Mouse (Mus musculus) common myeloid progenitor, adult 5-6 weeks (primary cell): Measurements from ENCODE around the gene Ptprd. TPM values are rescaled to one million over a fixed set of nuclear protein-coding genes. Genes with fewer than 3 reads are reported as not detected.

Experiments
- ATAC-seq: replicated peaks from 2 replicates; pipeline ENCODE4 v1.8.0; 2016; ENCODE audit warnings: low read depth, mild to moderate bottlenecking, moderate TSS enrichment, inconsistent platforms; ENCODE audit not compliant: poor library complexity, severe bottlenecking
- total RNA-seq: library from RNA; stranded (forward); fragments of 200-1000, 187-1606 nt; gene quantifications from 2 replicates; pipeline ENCODE4 v1.2.3, GENCODE M21; 2017

The Ptprd gene
- total RNA-seq, 1 experiment from 2014 or later = not detected

GRCm38 (mm10) chr4:76977056-76977809 is 1234.5 kb downstream of the Ptprd start:
- no peak for ATAC-seq

GRCm38 (mm10) chr4:76948251-76948650 is 1263.5 kb downstream of the Ptprd start:
- ATAC-seq = 0 out of 2 replicates have a peak, but pooled peaks have one; percentile 25

GRCm38 (mm10) chr4:76941382-76942360 is 1270.1 kb downstream of the Ptprd start:
- no peak for ATAC-seq

- no peak for ATAC-seq
Observed at GRCm38 (mm10) chr4:76931559-76931958, 1280.2 kb downstream of the Ptprd start.

GRCm38 (mm10) chr4:76913532-76914150 is 1298.1 kb downstream of the Ptprd start:
- no peak for ATAC-seq

- ATAC-seq = no peak
Observed at GRCm38 (mm10) chr4:76901692-76902091, 1310.1 kb downstream of the Ptprd start.

GRCm38 (mm10) chr4:76889669-76890068 is 1322.1 kb downstream of the Ptprd start:
- ATAC-seq = no peak

GRCm38 (mm10) chr4:76881610-76882009 is 1330.2 kb downstream of the Ptprd start:
- ATAC-seq = no peak

GRCm38 (mm10) chr4:76870971-76871370 is 1340.8 kb downstream of the Ptprd start:
- ATAC-seq = no peak

- ATAC-seq = no peak
Observed at GRCm38 (mm10) chr4:76865585-76865984, 1346.2 kb downstream of the Ptprd start.

- ATAC-seq = no peak
Observed at GRCm38 (mm10) chr4:76846265-76846664, 1365.5 kb downstream of the Ptprd start.

GRCm38 (mm10) chr4:76839016-76839415 is 1372.7 kb downstream of the Ptprd start:
- ATAC-seq = no peak

- no peak for ATAC-seq
Observed at GRCm38 (mm10) chr4:76812138-76812537, 1399.6 kb downstream of the Ptprd start.

GRCm38 (mm10) chr4:76802708-76803107 is 1409.1 kb downstream of the Ptprd start:
- no peak for ATAC-seq

GRCm38 (mm10) chr4:76798010-76799007 is 1413.5 kb downstream of the Ptprd start:
- ATAC-seq = no peak

GRCm38 (mm10) chr4:76785389-76785788 is 1426.4 kb downstream of the Ptprd start:
- ATAC-seq = no peak

- ATAC-seq = no peak
Observed at GRCm38 (mm10) chr4:76779558-76780124, 1432.1 kb downstream of the Ptprd start.

GRCm38 (mm10) chr4:76766918-76767317 is 1444.8 kb downstream of the Ptprd start:
- no peak for ATAC-seq

GRCm38 (mm10) chr4:76766429-76766828 is 1445.3 kb downstream of the Ptprd start:
- no peak for ATAC-seq
